Mouse (Mus musculus) 3134 (cell line): ENCODE data around the gene Kcnj10.

Experiments
- DNase-seq: peaks from one replicate; pipeline ENCODE4 v3.0.0-alpha.2; 2011; ENCODE audit warnings: low spot score; ENCODE audit not compliant: insufficient read length; ENCODE audit errors: extremely low read depth

The Kcnj10 gene

GRCm38 (mm10) chr1:172311921-172312767, 28.9 kb upstream of the Kcnj10 start:
- DNase-seq = peak; percentile 92

DNA sequence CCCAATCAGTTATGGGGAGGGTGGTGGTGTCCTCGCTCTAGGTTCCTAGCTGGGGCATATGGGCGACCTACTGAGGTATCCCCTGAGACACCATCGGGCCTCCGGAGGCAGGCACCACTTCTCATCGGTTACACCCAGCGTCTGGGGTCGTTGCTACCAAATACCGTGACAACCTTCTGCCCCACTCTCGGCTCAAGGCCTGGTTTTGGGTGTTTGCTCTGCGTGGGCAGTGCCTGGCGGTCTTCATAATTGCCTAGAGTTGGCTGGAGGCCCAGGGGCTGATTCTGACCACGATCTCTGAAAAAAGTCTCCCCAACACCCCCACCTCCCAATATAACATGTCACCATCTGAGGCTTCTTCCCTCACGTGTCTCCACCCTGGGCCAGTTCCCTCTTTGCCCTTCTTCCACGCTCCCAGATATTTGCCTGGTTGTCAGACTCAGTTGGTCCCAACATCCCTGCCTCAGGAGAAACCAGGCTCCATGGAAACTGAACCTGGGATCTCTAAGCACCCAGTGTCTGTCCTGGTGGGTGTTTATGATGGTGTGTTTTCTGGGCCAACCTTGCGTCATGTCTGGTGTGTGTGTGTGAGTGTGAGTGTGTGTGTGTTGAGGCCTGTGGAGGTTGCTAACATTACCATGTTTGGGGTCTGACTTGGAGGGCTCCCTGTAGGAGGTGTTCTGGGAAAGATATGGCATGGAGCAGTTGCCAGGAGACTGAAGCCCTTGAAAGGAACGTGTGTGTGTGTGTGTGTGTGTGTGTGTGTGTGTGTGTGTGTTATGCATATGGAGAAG, 28.0 kb upstream of the Kcnj10 start:
- no peak for DNase-seq

GRCm38 (mm10) chr1:172313613-172314411, 27.2 kb upstream of the Kcnj10 start:
- DNase-seq = no peak

- DNase-seq = no peak
Observed at GRCm38 (mm10) chr1:172314911-172315310, 26.1 kb upstream of the Kcnj10 start.

- no peak for DNase-seq
Observed at GRCm38 (mm10) chr1:172317431-172317830, 23.6 kb upstream of the Kcnj10 start.

DNA sequence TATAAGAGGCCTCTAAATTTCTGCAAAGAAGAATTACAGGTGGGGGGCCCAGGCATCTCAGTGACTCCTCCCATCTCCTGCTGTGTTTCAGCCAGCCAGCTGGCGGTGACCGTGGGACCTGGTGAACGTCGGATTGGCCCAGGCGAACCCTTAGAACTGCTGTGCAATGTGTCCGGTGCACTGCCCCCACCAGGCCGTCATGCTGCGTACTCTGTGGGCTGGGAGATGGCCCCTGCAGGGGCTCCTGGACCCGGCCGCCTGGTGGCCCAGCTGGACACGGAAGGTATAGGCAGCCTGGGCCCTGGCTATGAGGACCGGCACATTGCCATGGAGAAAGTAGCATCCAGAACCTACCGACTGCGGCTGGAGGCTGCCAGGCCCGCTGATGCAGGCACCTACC, 23.1 kb upstream of the Kcnj10 start:
- DNase-seq = no peak

DNA sequence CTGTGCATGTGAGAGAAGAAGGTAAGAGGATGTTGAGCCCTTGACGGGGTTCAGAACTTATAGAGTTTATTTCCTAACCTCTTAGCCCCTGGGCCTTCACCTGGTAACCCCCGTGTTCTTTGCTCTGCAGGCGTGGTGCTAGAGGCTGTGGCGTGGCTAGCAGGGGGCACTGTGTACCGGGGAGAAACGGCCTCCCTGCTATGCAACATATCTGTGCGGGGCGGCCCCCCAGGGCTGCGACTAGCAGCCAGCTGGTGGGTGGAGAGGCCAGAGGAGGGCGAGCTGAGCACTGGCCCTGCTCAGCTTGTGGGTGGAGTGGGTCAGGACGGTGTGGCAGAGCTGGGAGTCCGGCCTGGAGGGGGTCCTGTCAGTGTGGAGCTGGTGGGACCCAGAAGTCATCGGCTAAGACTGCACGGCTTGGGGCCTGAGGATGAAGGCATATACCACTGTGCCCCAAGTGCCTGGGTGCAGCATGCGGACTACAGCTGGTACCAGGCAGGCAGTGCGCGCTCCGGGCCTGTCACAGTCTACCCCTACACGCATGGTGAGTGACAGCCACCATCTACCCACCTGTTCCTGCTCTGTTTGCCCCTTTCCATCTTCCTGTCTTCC, 22.5 kb upstream of the Kcnj10 start:
- DNase-seq = no peak

DNA sequence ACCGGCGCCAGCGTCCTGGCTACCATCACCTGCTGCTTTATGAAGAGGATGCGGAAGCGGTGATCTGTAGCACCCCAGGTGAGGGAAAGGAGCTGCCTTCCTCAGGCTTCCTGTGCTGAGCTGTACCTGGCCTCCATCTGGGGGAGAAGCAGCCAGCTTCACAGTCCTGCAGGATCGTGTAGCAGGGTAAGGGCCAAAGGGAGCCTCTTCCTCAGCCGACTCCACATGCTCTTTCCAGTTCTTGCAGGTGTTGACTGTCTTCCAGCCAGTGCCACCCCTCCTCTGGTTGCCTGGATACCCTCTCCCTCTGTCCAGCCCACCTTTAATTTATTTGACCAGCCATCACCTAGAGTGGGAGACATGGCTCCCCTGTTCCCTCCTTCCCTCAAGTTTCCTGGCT, 21.7 kb upstream of the Kcnj10 start:
- DNase-seq = no peak

DNA sequence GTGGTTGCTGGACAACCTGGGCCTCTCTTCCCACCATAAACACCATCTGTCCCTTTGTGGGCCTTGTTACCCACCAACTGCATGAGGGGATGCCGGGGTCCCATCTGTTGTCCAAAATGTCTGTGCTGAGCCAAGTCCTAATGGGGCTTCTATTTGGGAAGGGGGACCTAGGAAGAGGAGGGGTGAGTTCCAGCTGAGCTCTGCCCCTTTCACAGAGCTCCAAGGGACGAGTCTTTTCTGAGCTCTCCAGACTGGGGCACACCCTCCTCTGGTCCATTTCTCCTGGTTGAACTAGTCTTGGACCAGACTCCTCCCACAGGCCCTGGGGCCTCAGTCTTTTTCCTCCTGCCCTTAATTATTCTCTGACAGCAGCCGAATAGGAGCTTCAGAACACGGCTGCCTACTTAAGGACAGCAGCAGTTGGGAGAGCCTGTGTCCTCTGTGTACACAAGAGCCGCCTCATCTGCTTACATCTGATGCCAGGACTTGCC, 21.0 kb upstream of the Kcnj10 start:
- DNase-seq = no peak

DNA sequence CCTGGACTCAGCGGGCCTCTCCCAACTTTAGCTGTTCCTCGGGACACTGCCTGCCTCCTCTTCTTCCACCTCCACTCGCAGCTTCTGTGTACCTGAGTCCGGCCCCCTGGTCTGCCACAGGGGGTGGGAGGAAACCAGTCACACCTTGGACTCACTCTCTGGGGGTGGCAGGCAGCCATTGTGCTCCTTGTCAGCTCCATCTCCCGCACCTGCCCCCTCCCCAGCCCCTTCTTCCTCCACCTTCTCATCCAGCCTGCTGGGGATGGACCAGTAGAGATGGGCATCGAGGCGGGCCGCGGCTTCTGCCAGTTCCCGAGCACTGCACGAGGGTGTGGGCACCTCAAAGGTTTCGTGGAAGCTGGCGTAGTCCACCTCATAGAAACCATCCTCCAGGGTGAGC, 18.3 kb upstream of the Kcnj10 start:
- no peak for DNase-seq

- no peak for DNase-seq
Observed at GRCm38 (mm10) chr1:172323298-172323697, 17.7 kb upstream of the Kcnj10 start.

DNA sequence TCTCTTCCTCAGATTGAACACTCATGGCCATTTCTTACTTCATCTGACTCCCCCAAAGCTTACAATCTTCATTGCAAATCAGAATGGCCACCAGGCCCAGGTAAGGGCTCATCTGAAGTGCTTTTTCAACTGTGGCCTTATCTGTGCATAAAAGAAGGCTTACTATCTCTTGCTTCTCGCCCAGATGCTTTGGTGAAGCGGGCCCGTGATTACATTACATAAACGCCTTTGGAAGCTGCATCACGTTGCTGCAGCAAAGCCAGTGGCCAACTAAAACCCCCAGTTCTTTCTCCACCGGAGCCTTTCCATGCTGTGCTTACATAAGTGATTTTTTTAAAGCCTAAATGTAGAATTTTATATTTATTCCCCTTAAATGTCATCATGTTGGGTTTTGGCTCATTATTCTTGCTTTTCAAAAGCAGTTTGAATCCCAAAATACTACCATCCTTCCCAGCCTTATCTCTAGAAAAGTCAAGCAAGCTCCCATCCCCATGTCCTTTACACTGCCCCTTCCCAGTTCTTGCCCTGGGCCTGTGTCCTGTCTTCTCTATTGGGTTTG, 17.1 kb upstream of the Kcnj10 start:
- DNase-seq = no peak

GRCm38 (mm10) chr1:172324725-172325124, 16.3 kb upstream of the Kcnj10 start:
- DNase-seq = no peak

DNA sequence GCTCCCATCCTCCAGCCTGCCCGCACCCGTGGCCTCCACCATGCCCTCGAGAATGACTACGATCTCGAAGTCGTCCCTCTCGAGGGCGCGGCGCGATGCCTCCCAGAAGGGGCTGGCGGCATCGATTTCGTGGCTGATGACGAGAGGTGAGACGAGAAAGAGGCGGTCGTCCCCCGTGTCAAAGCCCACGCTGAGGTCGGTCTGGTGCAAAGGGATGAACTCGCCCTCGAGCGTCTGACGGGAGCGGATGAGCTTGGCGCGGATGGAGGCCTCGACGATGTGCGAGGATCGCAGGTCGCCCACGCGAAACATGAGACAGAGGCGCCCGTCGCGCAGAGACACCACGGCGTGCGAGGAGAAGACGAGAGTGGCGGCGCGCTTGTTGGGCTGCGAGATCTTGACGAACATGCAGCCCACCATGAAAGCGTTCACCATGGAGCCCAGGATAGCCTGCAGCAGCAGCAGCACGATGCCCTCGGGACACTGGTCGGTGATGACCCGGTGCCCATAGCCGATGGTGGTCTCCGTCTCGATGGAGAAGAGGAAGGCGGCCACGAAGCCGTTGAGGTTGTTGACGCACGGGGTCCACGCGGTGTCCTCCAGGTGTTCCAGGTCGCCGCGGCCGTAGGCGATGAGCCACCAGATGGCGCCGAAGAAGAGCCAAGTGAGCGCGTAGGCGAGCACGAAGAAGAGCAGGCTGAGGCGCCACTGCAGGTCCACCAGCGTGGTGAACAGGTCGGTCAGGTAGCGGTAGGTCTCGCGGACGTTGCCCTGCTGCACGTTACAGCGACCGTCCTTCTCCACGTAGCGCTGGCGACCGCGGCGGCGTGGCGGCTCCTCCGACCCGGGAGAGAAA, 15.1 kb upstream of the Kcnj10 start:
- DNase-seq = no peak

GRCm38 (mm10) chr1:172326684-172327083, 14.3 kb upstream of the Kcnj10 start:
- no peak for DNase-seq

DNA sequence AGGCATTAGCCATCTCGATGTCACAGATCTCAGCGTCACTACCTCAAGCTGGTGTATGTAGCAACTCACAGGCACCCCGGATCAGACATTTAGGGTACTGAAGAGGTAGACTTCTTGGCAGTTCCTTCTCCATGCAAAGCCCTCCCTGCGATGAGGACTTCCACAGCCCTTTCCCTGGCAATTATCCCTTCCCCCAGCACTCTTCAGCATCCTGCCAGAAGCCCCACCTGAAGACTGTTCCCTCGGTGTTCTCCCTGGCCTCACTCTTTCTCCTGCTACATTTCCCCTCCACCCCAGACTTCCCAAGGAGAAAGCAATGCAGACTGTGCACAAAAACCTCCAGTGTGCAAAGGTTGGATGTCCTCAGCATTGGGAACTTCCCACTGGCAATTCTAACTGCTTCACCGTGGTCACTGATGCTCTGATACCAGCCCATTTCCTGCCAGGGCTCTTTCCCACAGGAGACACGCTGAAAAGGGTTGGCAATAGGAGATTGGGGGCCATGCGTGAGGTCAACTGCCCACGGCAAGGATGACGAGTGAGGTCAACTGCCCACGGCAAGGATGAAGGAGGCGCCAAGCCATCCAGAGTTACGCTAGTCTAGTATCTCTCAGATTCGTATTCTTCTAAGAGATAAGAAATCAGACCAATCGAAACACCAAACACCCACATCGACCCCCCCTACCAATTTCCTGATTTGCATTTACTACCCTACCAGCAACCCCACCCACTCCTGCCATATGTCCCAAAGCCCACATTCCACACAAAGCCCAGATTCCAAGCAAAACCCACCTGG, 13.6 kb upstream of the Kcnj10 start:
- no peak for DNase-seq

- DNase-seq = no peak
Observed at GRCm38 (mm10) chr1:172328041-172328440, 13.0 kb upstream of the Kcnj10 start.

GRCm38 (mm10) chr1:172328461-172328860, 12.5 kb upstream of the Kcnj10 start:
- DNase-seq = no peak

DNA sequence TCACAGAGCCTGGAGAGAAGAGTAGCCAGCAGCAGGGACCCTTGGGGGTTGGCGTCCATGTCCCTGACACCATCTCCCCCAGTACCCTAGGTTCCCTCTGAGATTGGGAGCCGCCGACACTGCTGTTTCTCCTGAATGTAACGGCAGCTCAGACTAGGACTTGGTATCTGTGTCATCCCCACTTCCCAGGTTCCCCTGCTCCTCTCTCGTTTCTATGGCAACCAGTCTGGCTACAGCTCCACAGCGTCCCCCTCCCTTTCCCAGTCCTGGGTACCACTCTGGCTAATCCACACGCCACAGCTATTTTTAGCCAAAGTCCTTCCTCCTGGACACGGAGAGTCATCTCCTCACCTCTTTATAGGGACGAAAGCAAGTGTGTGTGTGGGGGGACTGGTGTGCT, 11.9 kb upstream of the Kcnj10 start, which contains the start of gene Kcnj9:
Gene Kcnj9, minus strand, starts transcription at position 188 of the 400 bp plus-strand sequence.
- no peak for DNase-seq
